Mouse (Mus musculus) hindbrain, postnatal 0 days (tissue): ENCODE results near the gene Ccdc9b. TPM values are rescaled to one million over a fixed set of nuclear protein-coding genes. Genes with fewer than 3 reads are reported as not detected.

Experiments
- ATAC-seq: fragments of 200-750 bp; cut with Nextera tagmentation; 2 replicates; pipeline ENCODE4 v1.8.0; 2017; ENCODE audit warnings: mild to moderate bottlenecking, moderate TSS enrichment, moderate library complexity
- DNase-seq: peaks from one replicate; pipeline ENCODE4 v3.0.0-alpha.2; 2015; ENCODE audit warnings: low spot score
- H3K27ac ChIP-seq: fragments of 300-500 bp; sonication (generic); 2 replicates; pipeline ENCODE4 v1.5.1; 2014; ENCODE audit warnings: mild to moderate bottlenecking
- H3K27me3 ChIP-seq: fragments of 300-500 bp; sonication (generic); 2 replicates; pipeline ENCODE4 v1.6.1; 2014; ENCODE audit warnings: low read length, mixed read lengths; ENCODE audit not compliant: insufficient read depth
- H3K36me3 ChIP-seq: fragments of 300-500 bp; sonication (generic); 2 replicates; pipeline ENCODE4 v1.6.1; 2014; ENCODE audit warnings: low read length, mixed read lengths; ENCODE audit not compliant: insufficient read depth
- H3K4me1 ChIP-seq: fragments of 300-500 bp; sonication (generic); 2 replicates; pipeline ENCODE4 v1.6.1; 2014; ENCODE audit warnings: antibody characterized with exemption, low read length, mixed read lengths; ENCODE audit not compliant: insufficient read depth
- H3K4me2 ChIP-seq: fragments of 300-500 bp; sonication (generic); 2 replicates; pipeline ENCODE4 v1.6.1; 2014; ENCODE audit warnings: low read depth, mild to moderate bottlenecking, low read length, moderate library complexity, mixed read lengths
- H3K4me3 ChIP-seq: fragments of 300-500 bp; sonication (generic); 2 replicates; pipeline ENCODE4 v1.5.1; 2014; ENCODE audit warnings: low read length
- H3K9ac ChIP-seq: fragments of 300-500 bp; sonication (generic); replicated peaks from 2 replicates; pipeline ENCODE4 v1.6.1; 2014; ENCODE audit warnings: mild to moderate bottlenecking, low read length, moderate library complexity, mixed read lengths
- H3K9me3 ChIP-seq: fragments of 300-500 bp; sonication (generic); 2 replicates; pipeline ENCODE4 v1.6.1; 2016; ENCODE audit warnings: low read length, mixed read lengths
- CTCF ChIP-seq: IDR thresholded peaks from 2 replicates; pipeline ENCODE4 v1.5.1; 2016; ENCODE audit warnings: antibody characterized with exemption, control low read depth, low read depth
- WGBS: fragments of 180-500 bp; shearing (Covaris S2); extraction: QIAGEN DNeasy Blood & Tissue Kit; methylation state at CpG from one replicate; pipeline ENCODE4 v1.1.7; 2014; 5-methylcytosine and 5-hydroxymethylcytosine counted together
- polyA plus RNA-seq: library from polyadenylated mRNA; unstranded; fragments of >200 nt; fragmentation: Nextera tagmentation; extraction: Ambion mirVana; gene quantifications from 2 replicates; pipeline ENCODE4 v1.2.1, GENCODE M21; 2015
- total RNA-seq: library from RNA; depleted of rRNA; stranded (reverse); fragments of >200 nt; gene quantifications from 2 replicates; pipeline ENCODE4 v1.2.3, GENCODE M21; 2014

Gene Ccdc9b
- total and polyA plus RNA-seq, 2 experiments from 2014 or later = 0.70 to 3.9 TPM

DNA sequence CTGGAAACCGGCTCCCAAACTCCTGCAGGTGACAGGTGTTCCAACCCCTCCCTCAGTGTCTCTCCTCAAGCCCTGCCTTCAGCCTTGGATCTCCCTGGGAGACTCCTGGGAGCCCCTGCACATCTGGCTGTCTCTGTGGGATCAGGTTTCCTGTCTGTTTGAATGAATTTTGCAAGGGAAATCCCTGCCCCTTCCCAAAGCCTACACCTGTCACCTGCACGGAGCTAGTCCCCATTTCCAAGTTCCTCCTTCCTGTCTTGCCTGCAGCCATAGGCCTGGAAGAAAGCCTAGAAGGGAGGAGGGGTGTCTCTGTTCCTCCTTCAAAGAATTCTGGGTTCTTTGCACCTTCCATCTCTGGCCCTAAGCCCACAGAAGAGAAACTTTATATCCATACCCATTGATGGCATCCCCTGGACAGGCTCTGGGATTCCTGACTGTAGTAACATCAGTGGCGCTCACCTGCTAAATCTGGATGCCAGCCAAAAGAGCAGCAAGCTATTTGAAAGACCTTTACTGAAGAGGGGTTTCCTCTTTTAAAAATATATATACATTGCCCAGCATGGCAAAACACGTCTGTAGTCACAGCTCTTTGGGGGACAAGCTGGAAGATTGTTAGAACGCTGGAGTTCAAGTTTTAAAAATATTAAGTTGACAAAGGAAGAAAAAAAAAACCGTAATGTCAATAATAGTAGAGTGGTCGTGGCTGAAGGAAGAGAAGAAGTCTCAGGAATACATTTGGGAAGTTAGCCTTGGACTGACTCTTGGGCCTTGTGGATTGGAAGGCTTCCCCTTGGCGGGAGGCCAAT lies 32.4 kb downstream of the Ccdc9b start:
- Histone ChIP-seq H3K4me1 (no peaks in the 10 kb centered on the region), H3K9me3 (no peaks in the 10 kb centered on the region), H3K9ac (no peak overlapping the region), H3K27me3 (no peaks in the 10 kb centered on the region), H3K36me3 (no peaks in the 10 kb centered on the region), H3K4me3 (no peak overlapping the region), H3K4me2 (no peak overlapping the region), H3K27ac (no peak overlapping the region)
- TF ChIP-seq CTCF = no peak
- DNase-seq = no peak
- 26% methylated on average over 8 of the region's 8 CpGs for WGBS
- ATAC-seq = no peak

DNA sequence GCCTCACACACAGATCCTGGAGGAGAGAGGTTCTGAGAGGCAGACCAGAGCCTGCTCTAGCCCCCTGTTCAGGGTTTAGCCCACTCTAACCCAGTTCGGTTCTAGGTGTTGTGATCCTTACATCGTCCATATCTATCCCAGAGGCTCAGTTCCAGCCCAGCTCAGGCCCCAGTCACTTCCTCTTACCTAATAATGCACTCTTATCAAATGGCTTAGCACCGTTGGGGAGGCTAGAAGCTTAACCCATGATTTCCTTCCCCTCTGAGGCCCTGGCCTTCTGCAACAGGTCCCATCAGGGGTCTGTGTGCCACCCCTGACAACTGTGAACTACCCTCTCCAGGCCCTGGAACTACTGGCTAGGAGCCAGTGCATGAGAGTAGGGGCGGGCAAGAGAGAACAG lies 33.3 kb downstream of the Ccdc9b start:
- no peak overlapping the region for H3K4me3 ChIP-seq
- no peak overlapping the region for H3K4me2 ChIP-seq
- no peaks in the 10 kb centered on the region for H3K27me3 ChIP-seq
- ATAC-seq = no peak
- no peaks in the 10 kb centered on the region for H3K36me3 ChIP-seq
- H3K4me1 ChIP-seq = no peaks in the 10 kb centered on the region
- DNase-seq = no peak
- no peak for TF ChIP-seq CTCF
- no peak overlapping the region for H3K27ac ChIP-seq
- no peak overlapping the region for H3K9ac ChIP-seq
- H3K9me3 ChIP-seq = no peaks in the 10 kb centered on the region
- 66% methylated on average over 4 of the region's 4 CpGs for WGBS

DNA sequence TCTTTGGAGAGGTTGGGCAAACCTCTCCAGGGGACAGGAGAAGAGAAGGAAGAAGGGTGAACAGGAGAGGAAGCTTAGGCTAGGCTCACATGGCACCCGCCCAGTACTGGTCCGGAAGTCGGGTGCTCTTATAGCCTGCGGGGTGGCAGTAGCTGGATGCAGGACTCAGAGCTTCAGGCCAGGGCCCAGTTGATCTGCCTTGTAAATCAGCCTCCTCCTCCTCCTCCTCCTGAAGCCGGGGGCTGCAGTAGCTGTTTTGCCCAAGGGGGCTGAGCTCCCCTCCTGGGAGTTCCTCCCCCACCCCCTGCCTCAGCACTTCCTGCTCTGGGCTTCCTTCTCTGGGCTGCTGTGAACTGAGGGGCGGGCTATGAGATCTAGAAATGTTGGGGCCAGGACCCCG lies 34.1 kb downstream of the Ccdc9b start, which contains the start of gene Plcb2:
Gene Plcb2 (minus strand): TSS at position 102 of the 400 bp plus-strand sequence.
- Histone ChIP-seq H3K36me3 (no peaks in the 10 kb centered on the region), H3K27me3 (no peaks in the 10 kb centered on the region), H3K9me3 (no peaks in the 10 kb centered on the region), H3K27ac (no peak within 1 kb of the TSS), H3K4me3 (no peak within 1 kb of the TSS), H3K4me2 (no peak within 1 kb of the TSS), H3K4me1 (no peaks in the 10 kb centered on the region), H3K9ac (no peak within 1 kb of the TSS)
- WGBS = 33% methylated on average over 6 of the region's 7 CpGs
- ATAC-seq = no peak
- no peak for TF ChIP-seq CTCF
- DNase-seq = no peak

DNA sequence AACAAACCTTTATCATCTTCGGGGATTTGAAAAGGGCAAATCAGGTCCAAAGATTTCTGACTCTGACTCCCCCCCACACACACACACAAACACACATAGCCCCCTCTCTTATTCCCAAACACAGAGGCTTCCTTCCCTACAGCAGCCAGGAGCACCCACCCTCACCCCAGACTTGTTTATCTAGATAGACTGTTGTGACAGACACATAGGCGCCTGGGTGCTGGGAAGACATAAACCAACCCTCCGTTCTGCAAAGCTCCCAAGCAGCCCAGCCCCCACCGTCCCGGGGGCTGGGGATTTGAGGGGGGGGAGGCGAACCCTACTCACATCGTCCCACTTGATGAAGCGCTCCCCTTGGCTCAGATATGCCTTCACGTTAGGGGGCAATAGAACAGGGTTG lies 34.5 kb downstream of the Ccdc9b start:
- ATAC-seq (no peak), DNase-seq (no peak)
- Histone ChIP-seq H3K9ac (no peak overlapping the region), H3K9me3 (no peaks in the 10 kb centered on the region), H3K27ac (no peak overlapping the region), H3K27me3 (no peaks in the 10 kb centered on the region), H3K4me3 (no peak overlapping the region), H3K4me2 (no peak overlapping the region), H3K4me1 (no peaks in the 10 kb centered on the region), H3K36me3 (no peaks in the 10 kb centered on the region)
- 36% methylated on average over 9 of the region's 9 CpGs for WGBS
- no peak for TF ChIP-seq CTCF

DNA sequence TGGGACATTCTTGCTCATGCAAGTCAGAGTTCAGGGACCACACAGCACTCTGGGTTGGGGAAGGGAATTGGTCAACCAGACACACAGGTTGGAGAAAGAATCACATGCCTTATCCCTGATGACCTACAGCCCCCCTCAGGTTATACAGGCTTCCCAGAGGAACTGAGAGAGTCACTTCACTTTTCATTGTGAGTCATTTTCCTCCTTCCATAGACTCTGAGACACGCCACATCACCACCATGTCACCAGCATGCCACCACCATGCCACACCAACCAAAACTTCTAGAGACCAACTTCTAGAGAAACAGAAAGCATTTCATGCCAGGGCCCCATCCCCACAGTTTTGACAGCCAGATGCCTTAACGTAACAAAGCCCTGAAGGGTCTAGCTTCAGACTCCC lies 35.6 kb downstream of the Ccdc9b start:
- DNase-seq = no peak
- H3K36me3 ChIP-seq = no peaks in the 10 kb centered on the region
- no peak overlapping the region for H3K4me2 ChIP-seq
- no peak for ATAC-seq
- no peak overlapping the region for H3K27ac ChIP-seq
- no peaks in the 10 kb centered on the region for H3K27me3 ChIP-seq
- no peak overlapping the region for H3K4me3 ChIP-seq
- H3K9me3 ChIP-seq = no peaks in the 10 kb centered on the region
- no peak for TF ChIP-seq CTCF
- WGBS = 84% methylated on average over 2 of the region's 2 CpGs
- H3K9ac ChIP-seq = no peak overlapping the region
- H3K4me1 ChIP-seq = no peaks in the 10 kb centered on the region

DNA sequence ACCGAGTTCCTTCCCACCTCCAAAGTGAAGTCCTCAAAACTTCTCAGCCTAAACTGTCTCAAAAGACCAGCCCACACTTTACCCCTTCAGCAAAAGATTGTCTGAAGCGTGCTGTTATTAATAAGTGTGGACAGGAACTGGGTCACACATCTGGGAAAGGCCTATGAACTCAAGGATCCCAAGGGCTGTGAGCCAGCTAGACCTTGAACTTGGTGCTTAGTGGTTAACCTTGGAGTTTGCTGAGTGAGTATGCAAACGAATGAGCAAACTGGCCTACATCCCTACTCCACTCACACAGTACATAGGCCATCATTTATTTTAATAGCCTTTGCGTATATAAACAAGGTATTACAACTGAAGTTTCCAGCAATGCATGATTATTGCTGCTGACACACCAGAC lies 37.0 kb downstream of the Ccdc9b start:
- no peak overlapping the region for H3K4me2 ChIP-seq
- no peaks in the 10 kb centered on the region for H3K9me3 ChIP-seq
- no peak overlapping the region for H3K27ac ChIP-seq
- no peaks in the 10 kb centered on the region for H3K4me1 ChIP-seq
- no peak overlapping the region for H3K4me3 ChIP-seq
- 86% methylated on average over 4 of the region's 4 CpGs for WGBS
- DNase-seq = no peak
- no peaks in the 10 kb centered on the region for H3K27me3 ChIP-seq
- ATAC-seq = no peak
- H3K9ac ChIP-seq = no peak overlapping the region
- no peaks in the 10 kb centered on the region for H3K36me3 ChIP-seq
- no peak for TF ChIP-seq CTCF
